Mouse (Mus musculus) stomach, postnatal 0 days (tissue): ENCODE measurements around the gene Ptpn7. TPM values are rescaled to one million over a fixed set of nuclear protein-coding genes. Genes with fewer than 3 reads are reported as not detected.

ENCODE experiments used
- ATAC-seq: fragments of 200-750 bp; cut with Nextera tagmentation; 2 replicates; pipeline ENCODE4 v1.8.0; 2017; ENCODE audit not compliant: low FRiP score, low TSS enrichment
- DNase-seq: peaks from one replicate; pipeline ENCODE4 v3.0.0-alpha.2; 2016; ENCODE audit warnings: low spot score
- H3K27ac ChIP-seq: fragments of 300-500 bp; sonication (generic); replicated peaks from 2 replicates; pipeline ENCODE4 v1.5.1; 2014; ENCODE audit warnings: mild to moderate bottlenecking, control low read depth
- H3K27me3 ChIP-seq: fragments of 300-500 bp; sonication (generic); 2 replicates; pipeline ENCODE4 v1.6.1; 2014; ENCODE audit warnings: low read length; ENCODE audit not compliant: control insufficient read depth, insufficient read depth
- H3K36me3 ChIP-seq: fragments of 300-500 bp; sonication (generic); 2 replicates; pipeline ENCODE4 v1.6.1; 2014; ENCODE audit warnings: low read length, mixed read lengths; ENCODE audit not compliant: control insufficient read depth, insufficient read depth
- H3K4me1 ChIP-seq: fragments of 300-500 bp; sonication (generic); replicated peaks from 2 replicates; pipeline ENCODE4 v1.6.1; 2014; ENCODE audit warnings: antibody characterized with exemption; ENCODE audit not compliant: control insufficient read depth, insufficient read depth
- H3K4me2 ChIP-seq: fragments of 300-500 bp; sonication (generic); replicated peaks from 2 replicates; pipeline ENCODE4 v1.6.1; 2014; ENCODE audit warnings: low read depth, mild to moderate bottlenecking, control low read depth, moderate library complexity
- H3K4me3 ChIP-seq: fragments of 300-500 bp; sonication (generic); 2 replicates; pipeline ENCODE4 v1.5.1; 2014; ENCODE audit warnings: low read depth, low read length, control low read depth
- H3K9ac ChIP-seq: fragments of 300-500 bp; sonication (generic); 2 replicates; pipeline ENCODE4 v1.6.1; 2014; ENCODE audit warnings: mild to moderate bottlenecking, low read length, control low read depth, mixed read lengths
- H3K9me3 ChIP-seq: fragments of 300-500 bp; sonication (generic); 2 replicates; pipeline ENCODE4 v1.6.1; 2016; ENCODE audit warnings: low read length; ENCODE audit not compliant: control insufficient read depth
- CTCF ChIP-seq: IDR thresholded peaks from 2 replicates; pipeline ENCODE4 v1.5.1; 2016; ENCODE audit warnings: antibody characterized with exemption, low read depth, mild to moderate bottlenecking, moderate library complexity
- EP300 ChIP-seq: optimal IDR thresholded peaks from 2 replicates; pipeline ENCODE3; 2016; ENCODE audit warnings: antibody characterized with exemption
- WGBS: fragments of 180-500 bp; shearing (Covaris S2); extraction: QIAGEN DNeasy Blood & Tissue Kit; methylation state at CpG from one replicate; pipeline ENCODE4 v1.1.7; 2014; 5-methylcytosine and 5-hydroxymethylcytosine counted together
- polyA plus RNA-seq: library from polyadenylated mRNA; unstranded; fragments of >200 nt; fragmentation: Nextera tagmentation; extraction: Ambion mirVana; gene quantifications from 2 replicates; pipeline ENCODE4 v1.2.1, GENCODE M21; 2015

The Ptpn7 gene
- polyA plus RNA-seq, 1 experiment from 2014 or later: 0.32 TPM

DNA sequence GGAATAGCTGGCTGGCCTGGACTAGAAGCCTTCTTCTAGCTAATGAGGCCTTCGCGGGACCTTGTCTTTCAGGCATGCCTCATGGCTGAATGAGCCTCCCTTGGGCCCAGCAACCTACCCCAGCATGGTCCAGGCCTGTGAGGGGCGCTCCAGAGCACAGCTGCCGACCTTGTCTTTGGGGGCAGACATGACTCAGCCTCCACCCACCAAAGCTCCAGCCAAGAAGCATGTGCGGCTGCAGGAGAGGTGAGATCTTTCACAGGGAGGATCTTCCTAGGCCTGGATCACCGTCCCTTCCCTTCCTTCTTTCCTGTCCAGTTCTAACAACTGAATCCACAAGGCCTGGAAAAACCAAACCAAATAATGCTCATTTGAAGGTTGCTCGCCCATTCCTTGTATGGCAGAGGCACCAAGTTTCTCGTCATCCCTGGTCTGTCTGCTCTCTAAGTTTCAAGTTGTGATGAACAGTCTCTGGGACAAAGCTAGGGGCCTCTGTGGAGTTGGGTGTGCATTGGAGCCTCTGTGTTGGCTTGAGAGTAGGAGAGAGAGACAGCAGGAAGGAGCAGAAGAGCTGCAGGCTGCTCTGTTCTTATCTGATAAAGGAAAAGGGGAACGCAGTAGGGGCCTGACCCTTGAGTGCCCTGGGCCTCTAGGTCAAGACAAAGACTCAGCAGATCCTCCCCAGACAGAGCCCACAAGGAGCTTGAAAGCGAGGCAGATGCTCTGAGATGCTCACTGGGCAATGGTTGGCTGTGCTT is 1.4 kb downstream of the Ptpn7 start:
- DNase-seq (no peak), ATAC-seq (no peak)
- Histone ChIP-seq H3K9me3 (no peaks in the 10 kb centered on the region), H3K4me2 (no peak overlapping the region), H3K4me1 (no peaks in the 10 kb centered on the region), H3K27me3 (no peaks in the 10 kb centered on the region), H3K9ac (peak overlapping the region; percentile 27), H3K36me3 (no peaks in the 10 kb centered on the region), H3K4me3 (no peak overlapping the region), H3K27ac (no peak overlapping the region)
- TF ChIP-seq CTCF (no peak), EP300 (no peak)
- 75% methylated on average over 10 of the region's 10 CpGs for WGBS

DNA sequence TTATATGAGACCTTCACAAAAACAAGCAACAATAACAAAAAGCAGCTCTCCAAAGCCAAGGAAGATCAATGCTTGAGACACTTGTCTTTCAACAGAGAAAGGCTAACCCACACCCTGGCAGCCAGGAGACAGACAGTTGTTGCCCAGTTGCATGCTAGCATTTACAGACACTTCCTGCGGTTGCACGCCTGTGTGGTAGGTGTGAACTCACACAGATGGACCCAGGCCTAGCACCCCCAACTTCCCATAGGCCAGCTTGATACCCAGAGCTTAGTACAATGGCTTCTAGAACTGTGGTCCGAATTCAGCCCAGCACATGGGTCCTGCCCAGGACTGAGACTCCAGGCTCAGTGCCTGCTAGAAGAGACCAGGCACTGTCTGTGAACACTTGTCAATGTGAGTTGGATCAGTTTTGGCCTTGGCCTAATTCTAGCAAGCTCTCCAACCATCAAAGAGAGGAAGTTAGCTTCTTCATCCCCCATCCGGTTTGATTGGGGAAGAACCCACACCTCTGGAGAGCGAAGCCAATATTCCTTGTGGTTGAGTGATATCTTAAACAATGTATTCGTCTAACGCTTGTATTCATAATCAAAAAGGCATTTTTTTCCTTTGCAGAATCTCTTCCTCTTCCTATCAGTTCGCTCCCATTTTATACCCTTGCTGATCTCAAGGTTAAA is 2.7 kb downstream of the Ptpn7 start:
- Histone ChIP-seq H3K27ac (no peak overlapping the region), H3K9me3 (no peaks in the 10 kb centered on the region), H3K4me1 (no peaks in the 10 kb centered on the region), H3K4me3 (no peak overlapping the region), H3K36me3 (no peaks in the 10 kb centered on the region), H3K27me3 (no peaks in the 10 kb centered on the region), H3K9ac (no peak overlapping the region), H3K4me2 (no peak overlapping the region)
- no peak for TF ChIP-seq EP300
- TF ChIP-seq CTCF: no peak
- WGBS: 90% methylated on average over 8 of the region's 8 CpGs
- no peak for DNase-seq
- no peak for ATAC-seq

DNA sequence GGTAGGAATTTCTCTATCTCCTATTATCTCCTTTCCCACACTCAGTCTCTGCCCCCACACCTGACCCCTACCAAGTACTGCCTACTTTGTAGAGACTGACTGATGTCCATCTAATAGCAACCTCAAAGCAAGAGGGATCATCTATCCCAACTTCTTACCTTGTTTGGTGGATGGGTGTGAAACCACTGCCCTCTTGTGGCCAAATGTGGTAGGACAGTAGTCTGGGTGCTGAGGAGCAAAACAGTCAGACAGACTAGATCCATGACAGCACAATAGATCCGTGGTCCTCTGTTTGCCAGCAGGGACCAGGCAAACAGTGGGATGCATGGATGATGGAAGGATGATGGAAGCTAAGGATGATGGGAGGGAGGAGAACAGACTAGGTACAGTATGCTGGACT is 4.0 kb downstream of the Ptpn7 start:
- Histone ChIP-seq H3K4me3 (no peak overlapping the region), H3K27ac (no peak overlapping the region), H3K9ac (no peak overlapping the region), H3K9me3 (no peaks in the 10 kb centered on the region), H3K4me2 (no peak overlapping the region), H3K4me1 (no peaks in the 10 kb centered on the region), H3K27me3 (no peaks in the 10 kb centered on the region), H3K36me3 (no peaks in the 10 kb centered on the region)
- 0% methylated on average over 1 of the region's 1 CpGs for WGBS
- TF ChIP-seq EP300: no peak
- peak; percentile 100 for TF ChIP-seq CTCF
- ATAC-seq: no peak
- peak; percentile 83 for DNase-seq

DNA sequence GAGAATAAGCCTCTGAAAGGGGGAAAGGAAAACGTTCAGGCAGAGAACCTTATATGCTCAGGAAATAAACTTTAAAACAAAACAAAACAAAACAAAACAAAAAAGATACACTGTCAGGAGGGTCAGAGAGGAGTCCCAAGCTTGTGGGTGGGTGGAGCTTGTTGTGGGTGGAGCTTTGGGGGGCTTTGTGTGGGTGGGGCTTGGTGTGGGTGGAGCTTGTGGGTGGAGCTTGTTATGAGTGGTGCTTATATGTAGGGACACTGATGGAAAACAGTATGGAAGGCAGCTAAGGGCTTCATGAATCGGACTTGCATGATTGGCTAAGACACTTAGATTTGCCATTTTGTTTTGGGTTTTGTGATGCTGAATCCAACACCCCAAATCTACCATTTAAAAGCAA is 7.4 kb downstream of the Ptpn7 start:
- ATAC-seq (no peak), DNase-seq (no peak)
- Histone ChIP-seq H3K4me2 (no peak overlapping the region), H3K27ac (no peak overlapping the region), H3K36me3 (no peaks in the 10 kb centered on the region), H3K4me3 (no peak overlapping the region), H3K9me3 (no peaks in the 10 kb centered on the region), H3K4me1 (no peaks in the 10 kb centered on the region), H3K27me3 (no peaks in the 10 kb centered on the region), H3K9ac (no peak overlapping the region)
- TF ChIP-seq CTCF (no peak), EP300 (no peak)
- WGBS: 63% methylated on average over 2 of the region's 2 CpGs

DNA sequence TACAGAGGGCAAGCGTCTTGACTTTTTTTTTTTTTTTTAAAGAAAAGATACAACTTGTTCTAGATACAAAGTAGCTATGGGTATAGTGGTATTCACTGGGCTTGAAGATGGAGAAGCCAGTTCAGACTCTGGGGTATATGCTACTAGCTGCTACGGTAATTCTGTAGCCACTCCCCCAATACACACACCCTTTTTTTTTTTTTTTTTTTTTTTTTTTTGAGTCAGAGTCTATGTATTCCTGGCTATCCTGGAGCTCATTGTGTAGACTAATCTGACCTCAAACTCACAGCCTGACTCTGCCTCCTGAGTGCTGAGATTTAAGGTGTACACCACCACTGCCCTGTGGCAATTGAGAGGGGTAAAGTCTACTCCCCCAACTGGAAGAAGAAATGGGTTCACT is 10.0 kb downstream of the Ptpn7 start:
- 46% methylated on average over 2 of the region's 2 CpGs for WGBS
- Histone ChIP-seq H3K9ac (no peak overlapping the region), H3K27ac (no peak overlapping the region), H3K36me3 (no peaks in the 10 kb centered on the region), H3K4me2 (no peak overlapping the region), H3K9me3 (no peaks in the 10 kb centered on the region), H3K4me3 (no peak overlapping the region), H3K4me1 (no peaks in the 10 kb centered on the region), H3K27me3 (no peaks in the 10 kb centered on the region)
- ATAC-seq (no peak), DNase-seq (no peak)
- TF ChIP-seq CTCF (no peak), EP300 (no peak)

DNA sequence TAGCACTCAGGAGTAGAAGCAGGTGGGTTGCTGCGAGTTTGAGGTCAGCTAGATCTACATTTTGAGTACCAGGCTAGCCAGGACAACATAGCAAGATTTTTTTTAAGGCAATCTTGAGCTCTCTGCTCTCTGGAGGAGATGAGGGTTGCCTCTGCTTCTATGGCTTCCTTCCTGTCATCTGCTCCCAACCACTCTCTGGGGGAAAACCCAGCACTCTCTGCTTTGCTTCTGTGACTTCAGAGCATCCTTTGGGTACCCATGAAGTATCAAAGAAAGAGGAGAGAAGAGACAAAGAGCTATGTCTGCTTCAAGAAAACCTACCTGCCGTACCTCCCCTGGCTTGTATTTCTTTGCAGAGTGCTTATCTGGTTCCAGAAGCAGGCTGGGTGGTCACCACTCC is 11.4 kb downstream of the Ptpn7 start:
- Histone ChIP-seq H3K27me3 (no peaks in the 10 kb centered on the region), H3K9ac (no peak overlapping the region), H3K9me3 (no peaks in the 10 kb centered on the region), H3K27ac (no peak overlapping the region), H3K4me1 (no peaks in the 10 kb centered on the region), H3K4me3 (no peak overlapping the region), H3K36me3 (no peaks in the 10 kb centered on the region), H3K4me2 (no peak overlapping the region)
- 84% methylated on average over 2 of the region's 2 CpGs for WGBS
- no peak for TF ChIP-seq CTCF
- TF ChIP-seq EP300: no peak
- ATAC-seq (no peak), DNase-seq (no peak)
